Mouse (Mus musculus): ENCODE results near the gene Mthfr.

DNA sequence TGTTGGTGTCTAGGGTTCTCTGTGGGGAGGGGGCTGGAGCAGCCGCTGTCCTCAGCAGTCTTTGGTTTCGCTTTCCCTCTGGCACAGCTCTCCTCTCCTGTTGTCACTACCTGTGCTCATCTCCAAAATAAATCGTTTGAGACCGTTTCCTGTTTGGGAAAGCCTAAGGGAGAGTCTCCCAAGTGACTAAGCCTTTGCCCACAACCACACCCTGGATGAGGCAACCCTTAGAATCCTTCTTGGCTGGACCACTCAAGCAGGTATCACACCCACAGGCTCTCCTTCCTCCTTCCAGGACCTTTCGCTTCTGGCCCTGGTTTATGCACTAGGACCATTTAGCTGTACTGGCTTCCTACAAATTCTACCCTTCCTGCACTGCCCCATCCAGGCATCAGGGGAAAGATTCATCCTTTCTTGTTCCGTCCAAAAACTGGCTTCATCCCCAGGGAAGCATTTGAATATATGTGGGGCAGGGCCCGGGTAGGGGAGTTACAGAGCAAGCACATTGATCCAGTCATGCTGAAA is 45.2 kb upstream of the Mthfr start:
- no peak for TF ChIP-seq CTCF (conservative IDR thresholded peaks at IDR 0.05 in 1 of 2, IDR thresholded peaks at IDR 0.05 in 1 of 2; ENCODE audit: low read depth in 2 of 2, low read length in 2 of 2)
- no peak for TF ChIP-seq POLR2A (IDR thresholded peaks at IDR 0.05; ENCODE audit: low read depth, low read length)
- no peak for TF ChIP-seq GABPA (IDR thresholded peaks at IDR 0.05; ENCODE audit: insufficient replicate concordance, low read depth, low read length)
- no peak for TF ChIP-seq JUND (conservative IDR thresholded peaks at IDR 0.05; ENCODE audit: low read depth, low read length)
- TF ChIP-seq ZC3H11A (IDR thresholded peaks at IDR 0.05; ENCODE audit: low read depth, low read length) = no peak
- TF ChIP-seq CHD2 (IDR thresholded peaks at IDR 0.05; ENCODE audit: low read length) = no peak
- no peak for TF ChIP-seq EP300 (IDR thresholded peaks at IDR 0.05; ENCODE audit: low read length)
- TF ChIP-seq RCOR1 (conservative IDR thresholded peaks at IDR 0.05; ENCODE audit: low read depth, low read length) = no peak

Measured in CH12.LX (cell line).